Mouse (Mus musculus) cerebellum, adult 11-12 months (tissue): ENCODE results near the gene Nfe2.

Source experiments
- DNase-seq: peaks from one replicate; pipeline ENCODE4 v3.0.0; 2022

Gene Nfe2

GRCm38 (mm10) chr15:103205156-103205555, 53.0 kb downstream of the Nfe2 start:
- DNase-seq: no peak

- no peak for DNase-seq
Observed at GRCm38 (mm10) chr15:103202088-103202793, 56.0 kb downstream of the Nfe2 start.
